Mouse (Mus musculus) erythroblast, embryonic 14.5 days (primary cell): ENCODE results near the gene March10.

Experiments
- GATA1 ChIP-seq: IDR thresholded peaks from 2 replicates; pipeline ENCODE4 v1.6.1; 2012; ENCODE audit warnings: low read length, inconsistent platforms, mixed read lengths
- TAL1 ChIP-seq: IDR thresholded peaks from 3 replicates; pipeline ENCODE4 v1.6.1; 2012; ENCODE audit warnings: low read length, inconsistent platforms, mixed read lengths

GRCm38 (mm10) chr11:105350643-105351042, 105.9 kb downstream of the March10 start:
- TF ChIP-seq TAL1: no peak
- TF ChIP-seq GATA1: no peak
